Mouse (Mus musculus): Measurements from ENCODE around the gene Ptp4a2. TPM values are rescaled to one million over a fixed set of nuclear protein-coding genes. Genes with fewer than 3 reads are reported as not detected.

Ptp4a2 gene
- total RNA-seq, 2 experiments from 2014 or later: 134 to 137 TPM

GRCm38 (mm10) chr4:129785178-129785577, 25.8 kb upstream of the Ptp4a2 start:
- Histone ChIP-seq H3K27ac (no peak overlapping the region), H3K4me3 (no peak overlapping the region)
- DNase-seq (ENCODE audit: low spot score in 2 of 2): peak; percentile 84 to 85
- peak; percentile 98 for TF ChIP-seq CTCF (conservative IDR thresholded peaks at IDR 0.05)

GRCm38 (mm10) chr4:129788693-129789092, 22.3 kb upstream of the Ptp4a2 start:
- Histone ChIP-seq H3K4me3 (no peak overlapping the region), H3K27ac (no peak overlapping the region)
- DNase-seq (ENCODE audit: low spot score in 2 of 2): no peak
- no peak for TF ChIP-seq CTCF (conservative IDR thresholded peaks at IDR 0.05)

- H3K27ac ChIP-seq: no peak overlapping the region
- no peak for TF ChIP-seq CTCF (conservative IDR thresholded peaks at IDR 0.05)
- no peak for DNase-seq (ENCODE audit: low spot score in 2 of 2)
- no peak overlapping the region for H3K4me3 ChIP-seq
Measured at GRCm38 (mm10) chr4:129789635-129790034, 21.4 kb upstream of the Ptp4a2 start.

GRCm38 (mm10) chr4:129790475-129790874, 20.5 kb upstream of the Ptp4a2 start:
- H3K27ac ChIP-seq: no peak overlapping the region
- TF ChIP-seq CTCF (conservative IDR thresholded peaks at IDR 0.05): no peak
- DNase-seq (ENCODE audit: low spot score in 2 of 2): no peak
- H3K4me3 ChIP-seq: no peak overlapping the region

GRCm38 (mm10) chr4:129791399-129791798, 19.6 kb upstream of the Ptp4a2 start:
- no peak for TF ChIP-seq CTCF (conservative IDR thresholded peaks at IDR 0.05)
- DNase-seq (ENCODE audit: low spot score in 2 of 2): peak in 1 of 2 experiments; percentile 48
- Histone ChIP-seq H3K4me3 (no peak overlapping the region), H3K27ac (peak overlapping the region; percentile 85)

GRCm38 (mm10) chr4:129792666-129793202, 18.3 kb upstream of the Ptp4a2 start:
- no peak for TF ChIP-seq CTCF (conservative IDR thresholded peaks at IDR 0.05)
- no peak overlapping the region for H3K27ac ChIP-seq
- H3K4me3 ChIP-seq: no peak overlapping the region
- DNase-seq (ENCODE audit: low spot score in 2 of 2): no peak

GRCm38 (mm10) chr4:129793713-129794329, 17.2 kb upstream of the Ptp4a2 start:
- Histone ChIP-seq H3K27ac (no peak overlapping the region), H3K4me3 (no peak overlapping the region)
- DNase-seq (ENCODE audit: low spot score in 2 of 2): no peak
- no peak for TF ChIP-seq CTCF (conservative IDR thresholded peaks at IDR 0.05)

- Histone ChIP-seq H3K4me3 (peak overlapping the region; percentile 13), H3K27ac (peak overlapping the region; percentile 70)
- no peak for TF ChIP-seq CTCF (conservative IDR thresholded peaks at IDR 0.05)
- no peak for DNase-seq (ENCODE audit: low spot score in 2 of 2)
Measured at GRCm38 (mm10) chr4:129795151-129795860, 15.7 kb upstream of the Ptp4a2 start.

- TF ChIP-seq CTCF (conservative IDR thresholded peaks at IDR 0.05): no peak
- DNase-seq (ENCODE audit: low spot score in 2 of 2): no peak
- Histone ChIP-seq H3K27ac (peak overlapping the region; percentile 70), H3K4me3 (peak overlapping the region; percentile 13)
Measured at GRCm38 (mm10) chr4:129795861-129796260, 15.2 kb upstream of the Ptp4a2 start.

- no peak overlapping the region for H3K4me3 ChIP-seq
- no peak for DNase-seq (ENCODE audit: low spot score in 2 of 2)
- TF ChIP-seq CTCF (conservative IDR thresholded peaks at IDR 0.05): no peak
- no peak overlapping the region for H3K27ac ChIP-seq
Measured at GRCm38 (mm10) chr4:129797985-129798384, 13.0 kb upstream of the Ptp4a2 start.

GRCm38 (mm10) chr4:129803368-129803767, 7.7 kb upstream of the Ptp4a2 start:
- Histone ChIP-seq H3K27ac (no peak overlapping the region), H3K4me3 (no peak overlapping the region)
- no peak for TF ChIP-seq CTCF (conservative IDR thresholded peaks at IDR 0.05)
- DNase-seq (ENCODE audit: low spot score in 2 of 2): no peak

- TF ChIP-seq CTCF (conservative IDR thresholded peaks at IDR 0.05): no peak
- no peak overlapping the region for H3K4me3 ChIP-seq
- DNase-seq (ENCODE audit: low spot score in 2 of 2): no peak
- no peak overlapping the region for H3K27ac ChIP-seq
Measured at GRCm38 (mm10) chr4:129805059-129805458, 6.0 kb upstream of the Ptp4a2 start.

- no peak overlapping the region for H3K4me3 ChIP-seq
- peak overlapping the region; percentile 69; the same call in 1 of the 2 replicates for H3K27ac ChIP-seq
- no peak for DNase-seq (ENCODE audit: low spot score in 2 of 2)
- TF ChIP-seq CTCF (conservative IDR thresholded peaks at IDR 0.05): no peak
Measured at GRCm38 (mm10) chr4:129811605-129812468, 818 bp downstream of the Ptp4a2 start.

Data from layer of hippocampus, adult 2 months (tissue).